Mouse (Mus musculus): ENCODE measurements around the gene Katnb1. TPM values are rescaled to one million over a fixed set of nuclear protein-coding genes. Genes with fewer than 3 reads are reported as not detected.

Gene Katnb1
- total and polyA plus RNA-seq, 3 experiments, result 9.8 to 19.8 (median 13.1) TPM

DNA sequence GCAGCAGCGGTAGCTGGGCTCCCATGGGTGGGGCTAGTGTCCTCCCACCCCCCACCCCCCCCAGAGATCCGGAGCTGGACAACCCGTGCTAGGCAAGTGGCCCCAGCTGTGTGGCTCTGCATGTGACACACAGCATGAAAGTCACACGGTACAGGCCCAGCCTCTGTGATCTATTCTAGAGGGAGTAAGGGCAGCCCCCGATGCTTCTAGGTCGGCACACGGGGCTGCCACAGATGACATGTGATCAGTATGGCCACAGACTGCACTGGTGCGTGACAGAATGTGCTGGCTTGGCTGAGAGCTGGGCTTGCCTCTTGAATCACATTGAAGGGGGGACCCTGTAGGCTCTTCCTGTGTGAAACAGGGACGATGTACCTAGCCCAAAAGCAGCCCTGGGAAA is 46.7 kb downstream of the Katnb1 start:
- no peak overlapping the region for H3K9ac ChIP-seq (ENCODE audit: insufficient read depth, low read depth)
- H3K4me3 ChIP-seq (replicated peaks in 1 of 3; ENCODE audit: low read depth in 2 of 3, low read length in 2 of 3, poor library complexity in 1 of 3), result peak overlapping the region in 1 of 3 experiments; percentile 23
- dilution Hi-C loops (cut with MboI; ENCODE audit: extremely low pct_ligation_motif_present, extremely low pct_unique_long_range_greater_than_20kb, low sequenced_read_pairs) (no loop called here), in situ Hi-C loops (cut with MboI; ENCODE audit: low pct_ligation_motif_present, low pct_unique_long_range_greater_than_20kb, low sequenced_read_pairs) (no loop called here)
- H3K4me2 ChIP-seq (ENCODE audit: insufficient read depth, low read depth, poor library complexity, severe bottlenecking), result no peak overlapping the region
- no peaks in the 10 kb centered on the region for H3K27me3 ChIP-seq (replicated peaks)
- TF ChIP-seq SMC3 (IDR thresholded peaks at IDR 0.05; ENCODE audit: low read depth, low read length) (no peak), TBP (conservative IDR thresholded peaks at IDR 0.05; ENCODE audit: low read depth, low read length) (no peak), ZMIZ1 (IDR thresholded peaks at IDR 0.05; ENCODE audit: low read depth, low read length) (0 out of 2 replicates have a peak, but pooled peaks have one; percentile 0), ELF1 (IDR thresholded peaks at IDR 0.05; ENCODE audit: low read depth, low read length) (peak; percentile 35), MYC (IDR thresholded peaks at IDR 0.05; ENCODE audit: low read depth, low read length) (peak; percentile 28; the same call in 1 of the 2 replicates), ZKSCAN1 (IDR thresholded peaks at IDR 0.05; ENCODE audit: borderline replicate concordance, low read depth, low read length) (no peak), TCF12 (IDR thresholded peaks at IDR 0.05; ENCODE audit: low read depth, low read length) (peak; percentile 80; the same call in 1 of the 2 replicates), BHLHE40 (IDR thresholded peaks at IDR 0.05; ENCODE audit: low read depth, low read length) (peak; percentile 99), SIN3A (IDR thresholded peaks at IDR 0.05; ENCODE audit: low read length) (no peak), UBTF (IDR thresholded peaks at IDR 0.05; ENCODE audit: low read depth, low read length) (no peak), CHD1 (IDR thresholded peaks at IDR 0.05; ENCODE audit: low read depth, low read length) (no peak), PAX5 (IDR thresholded peaks at IDR 0.05; ENCODE audit: low read length) (no peak), CHD2 (IDR thresholded peaks at IDR 0.05; ENCODE audit: low read length) (no peak), GABPA (IDR thresholded peaks at IDR 0.05; ENCODE audit: insufficient replicate concordance, low read depth, low read length) (no peak), RCOR1 (conservative IDR thresholded peaks at IDR 0.05; ENCODE audit: low read depth, low read length) (no peak), ETS1 (conservative IDR thresholded peaks at IDR 0.05; ENCODE audit: low read depth, low read length) (peak; percentile 97), USF2 (conservative IDR thresholded peaks at IDR 0.05; ENCODE audit: low read depth, low read length) (peak; percentile 14; the same call in 1 of the 2 replicates), MEF2A (IDR thresholded peaks at IDR 0.05; ENCODE audit: borderline replicate concordance, low read depth, low read length) (peak; percentile 76), RAD21 (IDR thresholded peaks at IDR 0.05; ENCODE audit: low read depth, low read length) (no peak), POLR2AphosphoS2 (IDR thresholded peaks at IDR 0.05; ENCODE audit: low read depth, low read length) (no peak), MAZ (IDR thresholded peaks at IDR 0.05; ENCODE audit: low read depth, low read length) (peak; percentile 88), E2F4 (IDR thresholded peaks at IDR 0.05; ENCODE audit: insufficient replicate concordance, low read depth, low read length) (no peak), MAX (IDR thresholded peaks at IDR 0.05; ENCODE audit: low read length) (peak; percentile 79), NELFE (IDR thresholded peaks at IDR 0.05; ENCODE audit: low read depth, low read length) (no peak), IRF4 (IDR thresholded peaks at IDR 0.05; ENCODE audit: low read depth, low read length) (peak; percentile 69; the same call in 1 of the 2 replicates), CTCF (conservative IDR thresholded peaks at IDR 0.05 in 1 of 2, IDR thresholded peaks at IDR 0.05 in 1 of 2; ENCODE audit: low read depth in 2 of 2, low read length in 2 of 2) (no peak), NRF1 (IDR thresholded peaks at IDR 0.05; ENCODE audit: low read depth, low read length) (no peak), MXI1 (IDR thresholded peaks at IDR 0.05; ENCODE audit: low read depth, low read length) (peak; percentile 27; the same call in 1 of the 2 replicates), EP300 (IDR thresholded peaks at IDR 0.05; ENCODE audit: low read length) (peak; percentile 35; the same call in 1 of the 2 replicates), POLR2A (IDR thresholded peaks at IDR 0.05; ENCODE audit: low read depth, low read length) (peak; percentile 14; the same call in 1 of the 2 replicates), USF1 (IDR thresholded peaks at IDR 0.05; ENCODE audit: low read depth, low read length) (peak; percentile 59), KAT2A (IDR thresholded peaks at IDR 0.05; ENCODE audit: insufficient replicate concordance, low read length) (no peak), JUN (IDR thresholded peaks at IDR 0.05; ENCODE audit: insufficient read depth, low read depth, low read length) (no peak)
- no peaks in the 10 kb centered on the region for H3K9me3 ChIP-seq (replicated peaks; ENCODE audit: low read length)
- peaks cover 19 to 71% of the 10 kb centered on the region in 2 experiments for H3K4me1 ChIP-seq (ENCODE audit: control insufficient read depth in 1 of 2, insufficient read depth in 2 of 2)
- peak; percentile 89 for DNase-seq (ENCODE audit: extremely low read depth)
- no peaks in the 10 kb centered on the region for H3K36me3 ChIP-seq (replicated peaks in 1 of 2; ENCODE audit: control insufficient read depth in 1 of 2, insufficient read depth in 1 of 2, low read length in 1 of 2)
- H3K79me2 ChIP-seq (replicated peaks; ENCODE audit: control insufficient read depth, extremely low read depth, insufficient read depth, poor library complexity, severe bottlenecking), result no peaks in the 10 kb centered on the region
- H3K27ac ChIP-seq (ENCODE audit: insufficient read depth, low read depth), result peak overlapping the region; percentile 35; the same call in 1 of the 2 replicates
